Mouse (Mus musculus) liver, embryonic 16.5 days (tissue): ENCODE results near the gene Cuedc1. TPM values are rescaled to one million over a fixed set of nuclear protein-coding genes. Genes with fewer than 3 reads are reported as not detected.

Experiments used
- ATAC-seq: fragments of 200-750 bp; cut with Nextera tagmentation; 2 replicates; pipeline ENCODE4 v1.8.0; 2017; ENCODE audit warnings: low read depth, mild to moderate bottlenecking, moderate number of reproducible peaks, moderate library complexity
- H3K27ac ChIP-seq: fragments of 300-500 bp; sonication (generic); 2 replicates; pipeline ENCODE4 v1.5.1; 2014; ENCODE audit warnings: mild to moderate bottlenecking, low read length
- H3K27me3 ChIP-seq: fragments of 300-500 bp; sonication (generic); 2 replicates; pipeline ENCODE4 v1.6.1; 2014; ENCODE audit warnings: low read depth, low read length, mixed read lengths; ENCODE audit not compliant: control insufficient read depth, insufficient read depth
- H3K36me3 ChIP-seq: fragments of 300-500 bp; sonication (generic); 2 replicates; pipeline ENCODE4 v1.6.1; 2014; ENCODE audit warnings: mild to moderate bottlenecking; ENCODE audit not compliant: control insufficient read depth, insufficient read depth
- H3K4me1 ChIP-seq: fragments of 300-500 bp; sonication (generic); 2 replicates; pipeline ENCODE4 v1.6.1; 2014; ENCODE audit warnings: low read depth, low read length, mixed read lengths; ENCODE audit not compliant: control insufficient read depth
- H3K4me2 ChIP-seq: fragments of 300-500 bp; sonication (generic); 2 replicates; pipeline ENCODE4 v1.6.1; 2014; ENCODE audit warnings: low read depth, low read length, mixed read lengths
- H3K4me3 ChIP-seq: fragments of 300-500 bp; sonication (generic); 2 replicates; pipeline ENCODE4 v1.5.1; 2014; ENCODE audit warnings: low read depth, mild to moderate bottlenecking, low read length
- H3K9ac ChIP-seq: fragments of 300-500 bp; sonication (generic); 2 replicates; pipeline ENCODE4 v1.6.1; 2014; ENCODE audit warnings: low read depth, low read length
- H3K9me3 ChIP-seq: fragments of 300-500 bp; sonication (generic); replicated peaks from 2 replicates; pipeline ENCODE4 v1.6.1; 2016; ENCODE audit warnings: low read length; ENCODE audit not compliant: control insufficient read depth
- WGBS: fragments of 180-500 bp; shearing (Covaris S2); extraction: QIAGEN DNeasy Blood & Tissue Kit; methylation state at CpG from one replicate; pipeline ENCODE4 v1.1.7; 2014; ENCODE audit not compliant: insufficient replicate concordance; 5-methylcytosine and 5-hydroxymethylcytosine counted together
- polyA plus RNA-seq: library from polyadenylated mRNA; unstranded; fragments of >200 nt; fragmentation: Nextera tagmentation; extraction: Ambion mirVana; gene quantifications from 2 replicates; pipeline ENCODE4 v1.2.1, GENCODE M21; 2015

The Cuedc1 gene
- polyA plus RNA-seq, result 0.33 and 0.57 TPM in 2 replicates

DNA sequence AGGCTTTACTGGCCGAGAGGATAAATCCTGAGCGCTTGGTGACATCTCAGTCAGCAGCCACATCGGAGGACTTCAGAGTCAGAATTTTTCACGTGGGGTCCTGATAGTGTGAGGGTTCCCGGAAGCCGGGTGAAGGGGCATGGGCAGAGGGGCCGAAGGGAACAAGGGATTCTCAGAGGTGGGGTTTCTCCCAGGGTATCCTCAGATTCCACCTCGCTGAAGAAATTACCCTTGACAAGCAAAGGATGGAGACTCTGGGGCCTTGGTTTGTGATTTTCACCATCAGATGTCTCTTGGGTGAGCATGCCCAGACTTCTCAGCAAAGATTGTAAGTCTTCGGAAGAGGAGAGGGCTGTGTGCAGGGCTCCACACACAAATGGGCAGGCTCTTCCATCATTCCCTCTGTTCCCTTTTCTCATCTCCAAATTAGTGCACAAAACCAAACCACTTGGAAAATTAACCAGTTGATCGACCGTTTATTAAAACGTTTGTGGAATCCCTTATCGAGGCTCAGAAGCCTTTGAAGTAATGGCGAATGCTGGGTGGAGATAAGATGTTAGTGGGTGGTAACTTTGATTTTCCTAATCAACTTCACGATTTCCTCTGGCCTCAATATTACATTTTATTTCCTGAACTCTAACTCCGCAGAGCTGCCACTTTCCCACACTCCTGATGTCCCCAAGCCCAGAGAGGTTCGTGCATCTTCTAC, at the start of gene Cuedc1:
TSS of gene Cuedc1 (plus strand) at position 38 of the 709 bp plus-strand sequence.
- Histone ChIP-seq H3K9ac (peak within 1 kb of the TSS; percentile 52; the same call in 1 of the 2 replicates), H3K4me1 (peaks cover 3% of the 10 kb centered on the region), H3K36me3 (no peaks in the 10 kb centered on the region), H3K27ac (no peak within 1 kb of the TSS), H3K27me3 (peaks cover 50% of the 10 kb centered on the region), H3K9me3 (no peaks in the 10 kb centered on the region), H3K4me2 (peak within 1 kb of the TSS; percentile 77), H3K4me3 (peak within 1 kb of the TSS; percentile 62)
- WGBS, result 18% methylated on average over 17 of the region's 17 CpGs
- no peak for ATAC-seq

DNA sequence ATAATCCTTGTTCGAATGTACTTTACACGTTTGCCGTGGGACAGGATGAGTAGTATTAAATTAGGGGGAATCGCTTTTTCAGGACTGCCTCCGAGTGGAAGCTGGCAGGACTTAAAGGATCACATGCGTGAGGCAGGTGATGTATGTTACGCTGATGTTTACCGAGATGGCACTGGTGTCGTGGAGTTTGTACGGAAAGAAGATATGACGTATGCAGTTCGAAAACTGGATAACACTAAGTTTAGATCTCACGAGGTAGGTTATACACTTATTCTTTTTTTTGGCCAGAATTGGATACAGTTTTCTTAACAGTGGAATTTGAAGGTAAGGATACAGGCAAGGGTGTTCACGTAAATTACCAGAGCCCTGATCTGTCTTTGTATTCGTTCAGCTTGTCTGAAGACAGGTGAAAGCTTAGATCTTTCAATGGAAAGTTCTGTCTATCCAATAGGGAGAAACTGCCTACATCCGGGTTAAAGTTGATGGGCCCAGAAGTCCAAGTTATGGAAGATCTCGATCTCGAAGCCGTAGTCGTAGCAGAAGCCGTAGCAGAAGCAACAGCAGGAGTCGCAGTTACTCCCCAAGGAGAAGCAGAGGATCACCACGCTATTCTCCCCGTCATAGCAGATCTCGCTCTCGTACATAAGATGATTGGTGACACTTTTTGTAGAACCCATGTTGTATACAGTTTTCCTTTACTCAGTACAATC, 48.7 kb upstream of the Cuedc1 start:
- peak overlapping the region; percentile 73 for H3K4me2 ChIP-seq
- no peak for ATAC-seq
- 11% methylated on average over 26 of the region's 26 CpGs for WGBS
- H3K36me3 ChIP-seq, result peaks cover 27% of the 10 kb centered on the region
- peaks cover 24% of the 10 kb centered on the region for H3K4me1 ChIP-seq
- H3K27me3 ChIP-seq, result no peaks in the 10 kb centered on the region
- no peaks in the 10 kb centered on the region for H3K9me3 ChIP-seq
- H3K4me3 ChIP-seq, result peak overlapping the region; percentile 100
- H3K27ac ChIP-seq, result peak overlapping the region; percentile 99
- peak overlapping the region; percentile 100 for H3K9ac ChIP-seq

- no peak overlapping the region for H3K27ac ChIP-seq
- no peaks in the 10 kb centered on the region for H3K9me3 ChIP-seq
- H3K4me2 ChIP-seq, result peak overlapping the region; percentile 73
- H3K4me1 ChIP-seq, result peaks cover 24% of the 10 kb centered on the region
- H3K9ac ChIP-seq, result peak overlapping the region; percentile 100
- H3K27me3 ChIP-seq, result no peaks in the 10 kb centered on the region
- peak overlapping the region; percentile 100 for H3K4me3 ChIP-seq
- H3K36me3 ChIP-seq, result peaks cover 30% of the 10 kb centered on the region
- no peak for ATAC-seq
Observed at GRCm38 (mm10) chr11:88049732-88050131, 48.1 kb upstream of the Cuedc1 start.

DNA sequence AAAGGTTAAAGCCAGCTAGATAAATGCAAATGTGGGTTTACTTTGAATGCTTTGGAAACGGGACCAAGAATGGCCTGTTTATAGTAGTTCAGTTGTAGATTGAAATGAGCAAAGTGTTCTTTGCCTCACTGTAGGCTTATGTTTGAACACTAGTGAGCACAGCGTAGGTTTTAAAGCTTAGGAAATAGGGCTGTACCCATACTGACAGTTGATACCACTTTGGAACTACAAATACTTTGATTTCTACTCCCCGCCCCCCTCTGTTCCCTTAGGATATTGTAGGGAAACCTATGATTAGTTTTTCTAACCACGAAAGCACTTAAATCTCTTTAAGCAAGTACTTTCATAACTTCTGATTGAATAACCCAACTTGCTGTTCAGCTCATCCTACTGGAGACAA, 45.2 kb upstream of the Cuedc1 start:
- Histone ChIP-seq H3K9me3 (no peaks in the 10 kb centered on the region), H3K4me2 (no peak overlapping the region), H3K4me1 (peaks cover 14% of the 10 kb centered on the region), H3K36me3 (peaks cover 35% of the 10 kb centered on the region), H3K27ac (no peak overlapping the region), H3K27me3 (no peaks in the 10 kb centered on the region), H3K4me3 (no peak overlapping the region), H3K9ac (no peak overlapping the region)
- 85% methylated on average over 4 of the region's 4 CpGs for WGBS
- no peak for ATAC-seq

- peaks cover 14% of the 10 kb centered on the region for H3K4me1 ChIP-seq
- H3K9me3 ChIP-seq, result no peaks in the 10 kb centered on the region
- no peak overlapping the region for H3K4me2 ChIP-seq
- WGBS, result 73% methylated on average over 3 of the region's 3 CpGs
- H3K27ac ChIP-seq, result no peak overlapping the region
- ATAC-seq, result no peak
- no peak overlapping the region for H3K9ac ChIP-seq
- H3K36me3 ChIP-seq, result peaks cover 35% of the 10 kb centered on the region
- no peaks in the 10 kb centered on the region for H3K27me3 ChIP-seq
- H3K4me3 ChIP-seq, result no peak overlapping the region
Observed at GRCm38 (mm10) chr11:88053821-88054220, 44.0 kb upstream of the Cuedc1 start.

- 72% methylated on average over 1 of the region's 1 CpGs for WGBS
- no peak overlapping the region for H3K4me2 ChIP-seq
- peaks cover 28% of the 10 kb centered on the region for H3K36me3 ChIP-seq
- no peak overlapping the region for H3K27ac ChIP-seq
- ATAC-seq, result no peak
- H3K4me3 ChIP-seq, result no peak overlapping the region
- H3K4me1 ChIP-seq, result peaks cover 14% of the 10 kb centered on the region
- no peak overlapping the region for H3K9ac ChIP-seq
- no peaks in the 10 kb centered on the region for H3K9me3 ChIP-seq
- H3K27me3 ChIP-seq, result no peaks in the 10 kb centered on the region
Observed at GRCm38 (mm10) chr11:88054589-88054988, 43.3 kb upstream of the Cuedc1 start.

DNA sequence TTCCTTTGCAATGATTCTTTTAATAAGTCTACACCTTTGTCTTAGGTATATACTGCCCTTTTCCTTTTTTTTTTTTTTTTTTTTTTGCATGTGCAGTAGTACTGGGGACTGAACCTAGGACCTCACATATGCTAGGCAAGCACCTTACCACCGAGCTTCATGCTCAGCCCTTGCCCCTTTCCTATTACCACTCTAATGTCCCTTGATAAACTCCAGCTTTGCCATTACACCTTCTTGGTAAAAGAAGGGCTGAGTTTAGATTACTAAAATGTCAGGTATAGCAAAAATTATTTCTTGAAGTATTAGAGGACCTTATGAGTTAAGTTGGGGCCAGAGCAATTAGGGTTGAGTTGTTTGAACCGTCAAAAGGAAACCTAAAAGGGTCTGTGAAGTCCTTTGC, 42.1 kb upstream of the Cuedc1 start:
- ATAC-seq, result no peak
- no peak overlapping the region for H3K4me3 ChIP-seq
- 77% methylated on average over 2 of the region's 2 CpGs for WGBS

DNA sequence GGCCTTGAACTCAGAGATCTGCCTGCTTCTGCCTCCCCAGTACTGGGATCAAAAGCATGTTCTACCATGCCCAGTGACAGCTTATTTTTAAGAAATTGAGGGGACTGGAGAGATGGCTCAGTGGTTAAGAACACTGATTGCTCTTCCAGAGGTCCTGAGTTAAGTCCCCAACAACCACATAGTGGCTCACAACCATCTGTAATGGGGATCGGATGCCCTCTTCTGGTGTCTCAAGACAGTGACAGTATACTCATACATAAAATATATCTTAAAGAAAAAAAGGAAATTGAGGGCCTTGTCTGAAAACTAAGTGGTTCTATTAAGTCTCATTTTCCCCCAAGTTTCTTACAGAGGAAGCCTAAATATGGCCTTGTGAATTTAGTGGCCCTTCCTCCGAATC, 40.1 kb upstream of the Cuedc1 start:
- Histone ChIP-seq H3K9me3 (no peaks in the 10 kb centered on the region), H3K27ac (no peak overlapping the region), H3K36me3 (peaks cover 12% of the 10 kb centered on the region), H3K9ac (no peak overlapping the region), H3K4me3 (no peak overlapping the region), H3K4me2 (no peak overlapping the region), H3K27me3 (no peaks in the 10 kb centered on the region), H3K4me1 (no peaks in the 10 kb centered on the region)
- ATAC-seq, result no peak
- WGBS, result 63% methylated on average over 2 of the region's 2 CpGs

More for the DNA sequence above, 42.1 kb upstream of the Cuedc1 start:
- H3K9ac ChIP-seq, result no peak overlapping the region
- H3K9me3 ChIP-seq, result no peaks in the 10 kb centered on the region
- no peak overlapping the region for H3K4me2 ChIP-seq
- H3K4me1 ChIP-seq, result peaks cover 7% of the 10 kb centered on the region
- H3K27me3 ChIP-seq, result no peaks in the 10 kb centered on the region
- H3K36me3 ChIP-seq, result peaks cover 20% of the 10 kb centered on the region
- no peak overlapping the region for H3K27ac ChIP-seq

DNA sequence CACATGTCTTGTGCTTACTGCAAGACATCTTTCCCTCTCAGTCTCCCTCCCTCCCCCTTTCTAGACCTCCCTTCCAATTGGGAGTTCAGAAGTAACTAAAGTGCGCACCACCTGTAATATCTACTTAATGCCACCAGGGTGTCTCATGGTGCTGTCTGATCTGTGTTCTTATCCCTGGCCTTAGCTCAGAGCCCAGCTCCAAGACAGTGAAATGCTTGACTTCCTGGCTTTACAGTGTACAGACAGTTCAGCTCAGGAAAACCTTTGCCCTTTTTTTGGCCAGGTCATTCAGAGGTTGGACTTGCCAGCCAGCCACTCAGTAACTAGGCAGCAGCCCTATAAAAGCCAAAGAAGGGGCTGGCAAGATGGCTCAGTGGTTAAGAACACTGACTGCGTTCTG, 38.7 kb upstream of the Cuedc1 start:
- no peaks in the 10 kb centered on the region for H3K4me1 ChIP-seq
- H3K9ac ChIP-seq, result no peak overlapping the region
- peak; percentile 60 for ATAC-seq
- no peak overlapping the region for H3K27ac ChIP-seq
- H3K4me2 ChIP-seq, result no peak overlapping the region
- no peak overlapping the region for H3K4me3 ChIP-seq
- no peaks in the 10 kb centered on the region for H3K9me3 ChIP-seq
- H3K36me3 ChIP-seq, result peaks cover 8% of the 10 kb centered on the region
- H3K27me3 ChIP-seq, result no peaks in the 10 kb centered on the region
- WGBS, result 50% methylated on average over 2 of the region's 2 CpGs
